Comparison of ENCODE assay signal across 9 mouse cellular contexts in genomic region chr3:87763202-87763601, GRCm38 (mm10). TPM values are rescaled to one million over a fixed set of nuclear protein-coding genes. Genes with fewer than 3 reads are reported as not detected.
DNase-seq lines count a peak whose midpoint lies in the region; ATAC-seq lines count a peak whose summit lies in the region.
"Had no signal": no experiment of that assay in that cellular context is flagged by ENCODE, and none has a peak within 500 bp of the region (broad histone marks: within the 10 kb centered on the region; RNA-seq: fewer than 3 reads in every experiment).

No protein-coding gene starts in this region.

- peak overlapping the region; percentile 56 for H3K4me2 ChIP-seq in heart, embryonic 15.5 days
- H3K4me2 ChIP-seq in neural tube, embryonic 11.5 days (ENCODE audit: low read depth), result no peak overlapping the region
- H3K4me2 ChIP-seq in limb, embryonic 11.5 days (ENCODE audit: low read depth, severe bottlenecking), result peak overlapping the region; percentile 29; the same call in 1 of the 2 replicates

- no peaks in the 10 kb centered on the region; the same call in 1 of the 2 replicates for H3K27me3 ChIP-seq in heart, embryonic 15.5 days
- no peaks in the 10 kb centered on the region; the same call in none of the 2 replicates for H3K27me3 ChIP-seq in neural tube, embryonic 11.5 days (ENCODE audit: control insufficient read depth, insufficient read depth, low read length)
- H3K27me3 ChIP-seq in limb, embryonic 11.5 days (ENCODE audit: control insufficient read depth, insufficient read depth, low read length), result no peaks in the 10 kb centered on the region

- peak overlapping the region; percentile 82 for H3K27ac ChIP-seq in heart, embryonic 15.5 days
- H3K27ac ChIP-seq in neural tube, embryonic 11.5 days (ENCODE audit: low read depth, low read length), result 0 out of 2 replicates have a peak overlapping the region, but pooled peaks have one; percentile 20
- H3K27ac ChIP-seq in limb, embryonic 11.5 days (replicated peaks; ENCODE audit: low read depth, low read length), result peak overlapping the region; percentile 84

- H3K9ac ChIP-seq in heart, embryonic 15.5 days, result peak overlapping the region; percentile 18; the same call in 1 of the 2 replicates
- H3K9ac ChIP-seq in neural tube, embryonic 11.5 days (ENCODE audit: low read length), result no peak overlapping the region
- no peak overlapping the region for H3K9ac ChIP-seq in limb, embryonic 11.5 days (ENCODE audit: low read length)

- peak overlapping the region; percentile 35; the same call in 1 of the 2 replicates for H3K4me3 ChIP-seq in heart, embryonic 15.5 days
- no peak overlapping the region for H3K4me3 ChIP-seq in neural tube, embryonic 11.5 days (ENCODE audit: low read depth, low read length)
- no peak overlapping the region for H3K4me3 ChIP-seq in limb, embryonic 11.5 days (ENCODE audit: low read depth, low read length)
- H3K4me3 ChIP-seq: erythroblast, embryonic 14.5 days had no signal

- ATAC-seq in heart, embryonic 15.5 days (replicated peaks; ENCODE audit: insufficient number of reproducible peaks, insufficient read depth, low FRiP score, low read depth), result no peak
- no peak for ATAC-seq in neural tube, embryonic 11.5 days (ENCODE audit: insufficient read depth, low FRiP score, low TSS enrichment)
- no peak for ATAC-seq in limb, embryonic 11.5 days (ENCODE audit: insufficient number of reproducible peaks, low FRiP score, low TSS enrichment, low read depth)

- no peak for DNase-seq in heart, adult 18-20 months
- no peak for DNase-seq in neural tube, embryonic 11.5 days (ENCODE audit: low spot score)
- DNase-seq in neural tube, embryonic 10.5 days (ENCODE audit: extremely low spot score, low spot score), result no peak
- DNase-seq in limb, embryonic 11.5 days (ENCODE audit: low spot score), result no peak
- no peak for DNase-seq in urinary bladder, postnatal 36 days (ENCODE audit: low spot score in 2 of 2)
- no peak for DNase-seq in spleen, postnatal 10 days (ENCODE audit: low spot score in 2 of 2)
- DNase-seq in cerebellum, adult 18-20 months, result no peak

- H3K4me1 ChIP-seq in heart, embryonic 15.5 days (replicated peaks), result peaks cover 58% of the 10 kb centered on the region
- peaks cover 5% of the 10 kb centered on the region for H3K4me1 ChIP-seq in neural tube, embryonic 11.5 days (ENCODE audit: control insufficient read depth, insufficient read depth, low read length)
- H3K4me1 ChIP-seq in limb, embryonic 11.5 days (ENCODE audit: control insufficient read depth, insufficient read depth, low read length), result peaks cover 68% of the 10 kb centered on the region

- 56% methylated on average over 4 of the region's 4 CpGs for WGBS in heart, embryonic 15.5 days
- 66% methylated on average over 4 of the region's 4 CpGs for WGBS in neural tube, embryonic 11.5 days
- 55% methylated on average over 4 of the region's 4 CpGs for WGBS in limb, embryonic 11.5 days

- no peaks in the 10 kb centered on the region for H3K36me3 ChIP-seq in heart, embryonic 15.5 days
- no peaks in the 10 kb centered on the region for H3K36me3 ChIP-seq in neural tube, embryonic 11.5 days (ENCODE audit: control insufficient read depth, insufficient read depth, low read length)
- H3K36me3 ChIP-seq in limb, embryonic 11.5 days (ENCODE audit: control insufficient read depth, insufficient read depth, low read length), result 0 out of 2 replicates have a peak, but pooled peaks cover under 1% of the 10 kb centered on the region

- H3K9me3 ChIP-seq in heart, embryonic 15.5 days (replicated peaks), result no peaks in the 10 kb centered on the region
- H3K9me3 ChIP-seq in neural tube, embryonic 11.5 days (ENCODE audit: control insufficient read depth, low read length), result no peaks in the 10 kb centered on the region
- H3K9me3 ChIP-seq in limb, embryonic 11.5 days (ENCODE audit: control insufficient read depth, low read length), result no peaks in the 10 kb centered on the region

RNA-seq across cellular contexts. Expression of gene Lrrc71, which starts 14.8 kb away (rescaled TPM):
- 0.29 and 0.70 TPM in 2 replicates for polyA plus RNA-seq in heart, embryonic 15.5 days (2015; fragmentation: Nextera tagmentation; extraction: Ambion mirVana)
- total RNA-seq in heart, adult 18-20 months (2021), result under 1 TPM; 0.10 to 0.28 TPM
- 0.24 and 0.31 TPM in 2 replicates for polyA plus RNA-seq in neural tube, embryonic 11.5 days (2014; fragmentation: Nextera tagmentation; extraction: Ambion mirVana)
- 0.26 and 0.43 TPM in 2 replicates for polyA plus RNA-seq in limb, embryonic 11.5 days (2014; fragmentation: Nextera tagmentation; extraction: Ambion mirVana)
- polyA plus RNA-seq: erythroblast, embryonic 14.5 days had no signal

RNA-seq across cellular contexts. Expression of gene Ntrk1, which starts 31.8 kb away (rescaled TPM):
- 0.40 and 4.9 TPM in 2 replicates for polyA plus RNA-seq in heart, embryonic 15.5 days (2015; fragmentation: Nextera tagmentation; extraction: Ambion mirVana)
- under 1 TPM in 1 of 2 experiments, not detected in 1; 0.57 TPM for total RNA-seq in heart, adult 18-20 months (2021)
- 18.3 and 20.4 TPM in 2 replicates for polyA plus RNA-seq in neural tube, embryonic 11.5 days (2014; fragmentation: Nextera tagmentation; extraction: Ambion mirVana)
- polyA plus RNA-seq in limb, embryonic 11.5 days (2014; fragmentation: Nextera tagmentation; extraction: Ambion mirVana), result 0.21 and 0.44 TPM in 2 replicates
- polyA plus RNA-seq: erythroblast, embryonic 14.5 days had no signal

RNA-seq across cellular contexts. Expression of gene Insrr, which starts 33.5 kb away (rescaled TPM):
- 0.08 and 0.11 TPM in 2 replicates for polyA plus RNA-seq in heart, embryonic 15.5 days (2015; fragmentation: Nextera tagmentation; extraction: Ambion mirVana)
- under 1 TPM in 1 of 2 experiments, not detected in 1; 0.10 TPM for total RNA-seq in heart, adult 18-20 months (2021)
- polyA plus RNA-seq in neural tube, embryonic 11.5 days (2014; fragmentation: Nextera tagmentation; extraction: Ambion mirVana), result 0.45 and 0.87 TPM in 2 replicates
- 0.12 and 0.26 TPM in 2 replicates for polyA plus RNA-seq in limb, embryonic 11.5 days (2014; fragmentation: Nextera tagmentation; extraction: Ambion mirVana)
- polyA plus RNA-seq: erythroblast, embryonic 14.5 days had no signal

Comparison
In these comparisons a context has a peak if more than half of its experiments do, and no peak if none do; other contexts are left out.
1. H3K27ac ChIP-seq: peak in every context shown above with its lines; median percentile 84 in limb, embryonic 11.5 days; 82 in heart, embryonic 15.5 days; 20 in neural tube, embryonic 11.5 days.